Mouse (Mus musculus): Measurements from ENCODE around the gene Cdc37. TPM values are rescaled to one million over a fixed set of nuclear protein-coding genes. Genes with fewer than 3 reads are reported as not detected.

Cdc37 gene
- polyA plus RNA-seq, 1 experiment from 2014 or later, result 293 TPM

DNA sequence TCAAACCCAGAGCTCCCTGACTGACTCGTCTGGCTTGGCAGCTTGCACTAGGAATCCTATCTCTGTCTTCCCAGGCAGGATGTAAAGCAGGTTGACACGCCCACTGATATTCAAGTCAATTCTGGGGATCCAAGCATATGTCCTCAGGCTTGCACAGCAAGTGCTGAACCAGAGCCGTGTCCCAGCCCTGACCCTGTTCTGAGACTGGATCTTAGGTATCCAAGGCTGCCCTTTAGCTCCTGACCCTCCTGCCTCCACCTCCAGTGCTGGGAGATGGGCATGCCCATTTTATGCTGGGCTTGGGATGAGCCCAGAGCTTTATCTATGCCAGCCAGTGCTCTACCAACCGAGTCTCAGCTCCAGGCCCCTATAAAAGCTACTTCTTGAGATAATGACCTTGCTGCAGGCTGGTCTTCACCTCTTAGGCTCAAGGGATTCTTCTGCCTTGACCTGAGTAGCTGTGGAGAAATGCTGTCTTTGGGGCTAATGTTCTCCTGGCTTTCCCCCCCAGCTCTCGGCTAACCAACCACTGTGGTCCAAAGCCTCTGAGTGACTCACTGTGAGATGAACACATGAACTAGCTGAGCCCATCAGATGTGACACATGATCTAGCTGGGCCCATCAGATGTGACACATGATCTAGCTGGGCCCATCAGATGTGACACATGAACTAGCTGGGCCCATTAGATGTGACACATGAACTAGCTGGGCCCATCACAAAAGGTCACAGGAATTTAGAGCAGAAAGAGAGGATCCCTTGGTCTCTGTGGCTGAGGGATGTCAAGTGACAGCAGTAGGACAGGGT lies 43.8 kb downstream of the Cdc37 start:
- peak; percentile 59; the same call in 1 of the 2 replicates for ATAC-seq (ENCODE audit: insufficient read depth, low FRiP score, low read depth)
- H3K4me3 ChIP-seq (replicated peaks), result no peak overlapping the region
- no peak overlapping the region for H3K9ac ChIP-seq
- 77% methylated on average over 5 of the region's 5 CpGs for WGBS
- H3K27ac ChIP-seq, result no peak overlapping the region
- H3K27me3 ChIP-seq (replicated peaks), result no peaks in the 10 kb centered on the region
- no peaks in the 10 kb centered on the region for H3K36me3 ChIP-seq
- no peaks in the 10 kb centered on the region for H3K9me3 ChIP-seq
- no peaks in the 10 kb centered on the region for H3K4me1 ChIP-seq
- H3K4me2 ChIP-seq, result no peak overlapping the region

DNA sequence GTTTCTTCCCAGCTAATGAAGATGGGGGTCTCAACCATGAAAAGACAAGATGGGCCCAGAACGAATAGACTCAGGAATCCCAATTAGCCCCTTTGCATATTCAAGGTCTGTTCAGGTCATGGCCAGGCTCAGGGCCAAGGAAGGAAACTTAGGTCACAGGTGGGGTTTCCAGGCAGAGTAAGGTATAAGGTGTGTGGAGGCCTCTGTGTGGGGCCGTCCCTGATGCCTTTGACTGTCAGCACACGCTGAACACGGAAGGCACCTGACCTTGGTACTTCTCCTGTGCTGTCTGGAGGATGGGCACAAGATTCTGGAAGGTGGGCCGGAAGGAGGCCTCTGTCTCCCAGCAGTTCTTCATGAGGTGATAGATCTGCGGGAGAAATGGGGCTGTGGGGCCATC lies 45.0 kb downstream of the Cdc37 start:
- no peaks in the 10 kb centered on the region for H3K4me1 ChIP-seq
- H3K4me3 ChIP-seq (replicated peaks), result no peak overlapping the region
- H3K4me2 ChIP-seq, result no peak overlapping the region
- H3K27ac ChIP-seq, result no peak overlapping the region
- H3K27me3 ChIP-seq (replicated peaks), result no peaks in the 10 kb centered on the region
- WGBS, result 85% methylated on average over 6 of the region's 6 CpGs
- H3K9me3 ChIP-seq, result no peaks in the 10 kb centered on the region
- no peaks in the 10 kb centered on the region for H3K36me3 ChIP-seq
- H3K9ac ChIP-seq, result no peak overlapping the region
- ATAC-seq (ENCODE audit: insufficient read depth, low FRiP score, low read depth), result no peak

DNA sequence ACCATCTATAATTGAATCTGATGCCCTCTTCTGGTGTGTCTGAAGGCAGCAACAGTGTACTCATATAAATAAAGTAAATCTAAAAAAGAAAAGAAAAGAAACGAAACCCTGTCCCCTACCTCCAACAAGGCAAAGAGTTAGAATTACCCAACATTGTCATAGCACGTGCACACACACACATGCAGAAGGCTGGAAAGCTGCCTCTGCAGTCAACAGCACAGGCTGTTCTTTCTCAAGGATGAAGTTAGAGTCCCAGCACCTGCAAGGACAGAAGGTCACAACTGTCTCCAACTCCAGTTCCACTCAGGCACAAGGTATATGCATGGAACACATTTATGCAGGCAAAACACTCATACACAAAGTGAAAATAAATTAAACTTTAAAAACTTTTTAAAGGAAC lies 47.7 kb downstream of the Cdc37 start:
- Histone ChIP-seq H3K36me3 (no peaks in the 10 kb centered on the region), H3K4me1 (no peaks in the 10 kb centered on the region), H3K9ac (no peak overlapping the region), H3K4me2 (no peak overlapping the region), H3K27me3 (replicated peaks) (no peaks in the 10 kb centered on the region), H3K4me3 (replicated peaks) (no peak overlapping the region), H3K27ac (no peak overlapping the region), H3K9me3 (no peaks in the 10 kb centered on the region)
- 94% methylated on average over 2 of the region's 2 CpGs for WGBS
- ATAC-seq (ENCODE audit: insufficient read depth, low FRiP score, low read depth), result no peak

DNA sequence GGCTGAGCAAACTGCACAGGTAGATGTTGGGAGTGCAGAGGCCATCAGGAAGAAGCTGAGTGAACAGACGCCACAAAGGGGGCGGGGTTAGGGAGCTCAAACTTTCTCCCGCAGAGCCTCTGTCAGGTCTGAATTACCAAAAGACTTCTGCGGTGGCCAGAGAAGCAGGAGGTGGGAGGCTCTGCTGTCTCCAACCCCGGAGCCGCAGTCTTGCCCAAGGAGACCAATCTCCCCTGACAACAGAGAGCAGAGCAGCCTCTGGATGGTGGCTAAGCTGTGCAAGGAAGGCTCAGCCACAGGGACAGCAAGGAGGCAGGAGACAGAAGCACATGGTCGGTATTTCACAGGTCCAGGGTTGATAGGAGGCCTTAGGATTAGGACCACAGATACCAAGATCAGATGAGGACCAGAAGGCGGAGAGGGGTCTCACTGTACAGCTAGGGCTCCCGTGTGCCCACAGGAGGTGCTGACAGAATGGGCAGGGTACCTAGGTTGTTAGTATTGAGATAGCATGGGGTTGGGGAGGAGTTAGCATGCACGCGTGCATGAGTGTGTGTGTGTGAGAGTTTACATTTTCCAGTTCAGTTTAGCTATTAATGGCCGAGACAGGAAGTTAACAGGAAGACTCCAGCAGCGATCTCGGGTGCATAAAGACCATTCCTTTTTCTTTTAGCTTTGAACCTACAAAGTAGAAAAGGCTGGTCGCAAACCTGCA lies 49.2 kb downstream of the Cdc37 start:
- no peak overlapping the region; the same call in 1 of the 2 replicates for H3K9ac ChIP-seq
- peak overlapping the region; percentile 8; the same call in 1 of the 2 replicates for H3K4me2 ChIP-seq

DNA sequence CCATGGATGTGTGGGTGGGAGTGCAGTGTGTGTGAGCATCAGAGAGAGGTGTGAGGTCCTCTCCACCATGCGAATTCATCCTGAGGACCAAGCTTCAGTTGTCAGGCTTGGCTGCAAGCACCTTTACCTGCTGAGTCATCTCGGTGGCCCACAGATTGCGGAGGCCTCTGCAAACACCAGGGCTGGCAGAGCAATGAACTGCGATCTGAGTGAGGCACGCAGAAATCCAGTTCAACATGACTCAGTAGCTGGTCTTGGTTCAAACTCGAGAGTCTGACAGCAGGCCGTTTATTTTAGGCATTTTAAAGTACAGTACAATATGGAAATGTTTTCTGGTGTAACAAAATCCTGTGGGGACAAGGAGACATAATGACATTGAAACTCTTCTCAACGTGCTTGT lies 52.0 kb downstream of the Cdc37 start:
- Histone ChIP-seq H3K27ac (no peak overlapping the region), H3K9ac (no peak overlapping the region), H3K4me3 (replicated peaks) (no peak overlapping the region), H3K4me1 (no peaks in the 10 kb centered on the region), H3K4me2 (no peak overlapping the region), H3K36me3 (no peaks in the 10 kb centered on the region), H3K9me3 (no peaks in the 10 kb centered on the region), H3K27me3 (replicated peaks) (no peaks in the 10 kb centered on the region)
- WGBS, result 62% methylated on average over 8 of the region's 8 CpGs
- no peak for ATAC-seq (ENCODE audit: insufficient read depth, low FRiP score, low read depth)

More for the DNA sequence above, 49.2 kb downstream of the Cdc37 start:
- Histone ChIP-seq H3K27me3 (replicated peaks) (no peaks in the 10 kb centered on the region), H3K27ac (no peak overlapping the region), H3K4me1 (no peaks in the 10 kb centered on the region), H3K36me3 (no peaks in the 10 kb centered on the region), H3K4me3 (replicated peaks) (no peak overlapping the region), H3K9me3 (no peaks in the 10 kb centered on the region)
- no peak for ATAC-seq (ENCODE audit: insufficient read depth, low FRiP score, low read depth)
- 37% methylated on average over 15 of the region's 15 CpGs for WGBS

DNA sequence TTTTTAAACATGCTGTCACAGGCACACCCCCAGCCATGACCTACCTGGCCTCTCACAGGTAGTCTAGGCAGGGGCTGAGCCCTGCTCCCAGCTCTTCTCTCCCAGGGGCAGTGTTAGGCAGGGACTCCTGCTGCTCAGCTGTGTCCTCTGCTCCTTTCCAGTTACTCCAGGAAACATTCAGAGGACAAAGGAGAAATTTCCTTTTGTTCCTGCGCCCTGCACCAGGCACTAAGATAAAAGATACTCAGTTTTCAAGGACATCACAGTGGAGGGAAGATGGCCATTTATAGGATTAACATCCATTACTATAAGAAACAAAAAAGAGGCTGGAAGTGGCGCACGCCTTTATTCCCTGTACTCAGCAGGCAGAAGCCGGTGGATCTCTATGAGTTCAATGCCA lies 53.8 kb downstream of the Cdc37 start:
- WGBS, result 87% methylated on average over 4 of the region's 4 CpGs
- no peak for ATAC-seq (ENCODE audit: insufficient read depth, low FRiP score, low read depth)
- peaks cover under 1% of the 10 kb centered on the region; the same call in 1 of the 2 replicates for H3K4me1 ChIP-seq
- no peak overlapping the region for H3K4me2 ChIP-seq
- H3K9me3 ChIP-seq, result no peaks in the 10 kb centered on the region
- H3K27me3 ChIP-seq (replicated peaks), result no peaks in the 10 kb centered on the region
- H3K27ac ChIP-seq, result no peak overlapping the region
- H3K9ac ChIP-seq, result no peak overlapping the region
- no peaks in the 10 kb centered on the region for H3K36me3 ChIP-seq
- no peak overlapping the region for H3K4me3 ChIP-seq (replicated peaks)

DNA sequence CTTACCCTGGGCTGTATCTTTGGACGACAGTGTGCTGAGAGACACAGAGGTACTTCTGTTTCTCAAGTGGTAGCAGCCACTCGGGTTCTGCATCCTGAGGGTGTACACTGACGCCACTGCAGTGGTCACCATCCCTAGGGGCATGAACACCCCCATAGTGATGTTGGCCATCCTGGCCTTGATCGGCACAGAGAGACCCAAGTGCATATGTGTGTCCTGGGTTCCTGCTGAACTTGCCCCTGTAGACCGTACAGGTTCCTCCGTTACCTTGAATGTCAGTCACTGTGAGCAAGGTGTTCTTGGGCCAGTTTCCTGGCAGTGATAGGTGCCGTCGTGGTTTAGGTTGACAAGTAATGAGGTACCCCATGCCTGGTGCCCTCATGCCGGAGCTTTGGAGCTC lies 56.4 kb downstream of the Cdc37 start:
- H3K4me2 ChIP-seq, result no peak overlapping the region
- ATAC-seq (ENCODE audit: insufficient read depth, low FRiP score, low read depth), result no peak
- H3K4me3 ChIP-seq (replicated peaks), result no peak overlapping the region
- peaks cover 11% of the 10 kb centered on the region for H3K4me1 ChIP-seq
- no peaks in the 10 kb centered on the region for H3K9me3 ChIP-seq
- no peak overlapping the region for H3K27ac ChIP-seq
- H3K36me3 ChIP-seq, result peaks cover 19% of the 10 kb centered on the region
- WGBS, result 93% methylated on average over 9 of the region's 9 CpGs
- H3K27me3 ChIP-seq (replicated peaks), result no peaks in the 10 kb centered on the region
- H3K9ac ChIP-seq, result no peak overlapping the region

DNA sequence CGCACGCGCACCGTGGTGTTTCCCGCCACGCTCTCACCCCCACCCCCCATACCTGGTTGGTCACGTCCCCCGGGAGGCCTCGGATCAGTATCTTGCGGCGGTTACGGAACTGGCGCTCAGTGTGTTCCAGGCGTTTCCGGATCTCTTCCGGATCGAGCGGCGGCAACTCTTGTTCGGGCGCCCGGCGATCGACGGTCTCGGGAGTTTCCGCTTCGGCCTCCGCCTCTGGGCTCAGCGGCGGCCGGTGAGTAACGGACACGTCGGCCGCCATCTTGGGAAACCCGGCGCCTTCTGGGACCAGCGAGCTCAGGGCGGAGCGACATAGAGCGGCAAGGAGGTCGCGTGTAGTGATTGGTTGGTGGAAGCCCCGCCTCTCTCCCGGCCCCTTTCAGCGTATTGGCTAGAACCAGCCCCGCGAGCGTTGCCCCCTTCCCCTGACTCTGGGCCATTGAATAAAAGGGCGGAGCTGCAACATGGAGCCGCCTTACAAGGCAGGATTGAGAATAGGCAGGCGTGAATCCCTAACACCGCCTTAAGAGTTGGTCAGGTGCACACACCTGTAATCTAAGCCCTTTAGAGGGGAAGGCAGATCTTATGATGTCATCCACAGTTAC lies 58.0 kb downstream of the Cdc37 start, which contains the start of the genes Gm38431 and Raver1:
Gm38431 (minus strand) TSS at position 291 of the 614 bp plus-strand sequence.
Raver1 (minus strand) TSS at position 302 of the 614 bp plus-strand sequence.
- Histone ChIP-seq H3K27me3 (replicated peaks) (no peaks in the 10 kb centered on the region), H3K4me3 (replicated peaks) (peak within 1 kb of the TSS; percentile 75), H3K9me3 (no peaks in the 10 kb centered on the region), H3K4me2 (peak within 1 kb of the TSS; percentile 71), H3K36me3 (peaks cover 28% of the 10 kb centered on the region), H3K9ac (peak within 1 kb of the TSS; percentile 62), H3K27ac (peak within 1 kb of the TSS; percentile 92), H3K4me1 (peaks cover 11% of the 10 kb centered on the region)
- peak; percentile 100 for ATAC-seq (ENCODE audit: insufficient read depth, low FRiP score, low read depth)
- WGBS, result under 1% methylated on average over 54 of the region's 54 CpGs

DNA sequence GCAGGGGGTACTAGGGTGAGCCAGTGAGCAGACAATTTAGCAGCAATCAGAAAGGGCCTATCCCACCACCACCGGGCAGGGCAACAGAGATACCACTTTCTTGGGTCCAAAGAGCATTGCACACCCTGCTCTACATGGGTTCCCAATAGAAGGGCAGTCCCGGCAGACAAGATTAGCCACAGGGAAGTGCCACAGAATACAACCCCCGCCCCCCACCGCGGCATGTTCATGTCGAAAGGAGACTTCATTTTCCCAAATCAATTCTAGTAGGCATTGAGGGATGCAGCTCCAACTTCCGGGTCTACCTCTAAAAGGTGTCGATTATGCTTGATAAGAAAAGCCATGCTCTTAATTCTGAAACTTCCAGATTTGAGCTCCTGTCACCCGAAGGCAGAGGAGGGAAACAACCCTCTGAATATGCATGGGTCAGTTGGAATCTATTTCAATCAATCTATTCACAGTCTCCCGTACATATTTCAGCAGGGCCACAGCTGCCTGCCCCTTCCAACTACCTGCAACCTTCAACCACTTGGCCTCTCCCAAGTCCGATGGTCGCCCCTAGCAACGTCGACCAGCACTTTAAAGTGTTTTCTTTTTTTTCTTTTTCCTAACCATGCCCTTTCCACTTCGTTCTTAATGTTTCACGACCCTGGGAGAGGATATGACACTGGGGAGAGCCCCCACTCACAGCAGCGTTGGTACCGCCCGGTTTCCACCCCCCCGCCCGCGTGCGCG lies 58.6 kb downstream of the Cdc37 start:
- 2% methylated on average over 24 of the region's 24 CpGs for WGBS
- peak overlapping the region; percentile 62 for H3K9ac ChIP-seq
- peak; percentile 3; the same call in 1 of the 2 replicates for ATAC-seq (ENCODE audit: insufficient read depth, low FRiP score, low read depth)
- H3K4me1 ChIP-seq, result peaks cover 11% of the 10 kb centered on the region
- peaks cover 35% of the 10 kb centered on the region for H3K36me3 ChIP-seq
- no peaks in the 10 kb centered on the region for H3K27me3 ChIP-seq (replicated peaks)
- H3K4me3 ChIP-seq (replicated peaks), result peak overlapping the region; percentile 75
- H3K27ac ChIP-seq, result peak overlapping the region; percentile 92
- H3K4me2 ChIP-seq, result peak overlapping the region; percentile 71
- no peaks in the 10 kb centered on the region for H3K9me3 ChIP-seq

DNA sequence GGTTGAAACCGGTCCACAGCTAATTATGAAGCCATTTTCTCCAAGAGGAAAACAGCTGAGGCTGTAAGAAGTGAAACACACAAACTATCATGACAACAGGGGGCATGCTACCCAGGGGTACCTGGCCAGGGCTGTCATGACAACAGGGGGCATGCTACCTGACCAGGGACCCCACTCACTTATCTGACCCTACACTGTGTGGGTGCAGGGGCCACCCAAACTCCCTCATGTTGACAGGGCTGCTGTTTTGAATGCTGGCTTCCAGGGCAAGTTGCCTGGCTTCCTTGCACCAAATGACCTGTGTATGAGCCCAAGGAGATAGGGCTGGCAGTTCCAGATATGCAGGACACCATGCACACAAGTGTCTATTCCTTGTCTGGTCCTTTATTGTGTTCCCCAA lies 59.2 kb downstream of the Cdc37 start:
- no peaks in the 10 kb centered on the region for H3K27me3 ChIP-seq (replicated peaks)
- peak overlapping the region; percentile 75 for H3K4me3 ChIP-seq (replicated peaks)
- H3K4me2 ChIP-seq, result peak overlapping the region; percentile 71
- H3K36me3 ChIP-seq, result peaks cover 41% of the 10 kb centered on the region
- WGBS, result 85% methylated on average over 1 of the region's 1 CpGs
- H3K27ac ChIP-seq, result peak overlapping the region; percentile 92; the same call in 1 of the 2 replicates
- no peaks in the 10 kb centered on the region for H3K9me3 ChIP-seq
- peaks cover 11% of the 10 kb centered on the region for H3K4me1 ChIP-seq
- peak overlapping the region; percentile 62; the same call in 1 of the 2 replicates for H3K9ac ChIP-seq
- ATAC-seq (ENCODE audit: insufficient read depth, low FRiP score, low read depth), result no peak

DNA sequence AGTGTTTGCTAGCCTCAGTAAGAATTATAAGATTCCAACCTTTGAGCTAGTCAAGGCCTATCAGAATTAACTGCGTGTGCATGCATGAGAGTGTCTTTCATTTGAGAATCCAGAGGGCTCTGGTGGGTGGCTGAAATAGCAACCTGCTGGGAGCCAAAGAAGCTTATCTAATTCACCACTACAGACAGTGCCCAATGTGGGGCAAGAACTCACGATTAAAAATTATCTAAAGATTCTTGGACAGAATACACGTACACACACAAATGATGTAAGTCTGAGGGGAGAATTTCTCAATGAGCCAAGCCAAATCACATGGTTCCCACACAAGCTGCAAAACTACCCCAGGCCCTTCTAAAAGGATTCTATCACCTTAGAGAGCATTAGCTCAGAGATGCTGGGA lies 66.5 kb downstream of the Cdc37 start:
- H3K4me2 ChIP-seq, result no peak overlapping the region
- no peaks in the 10 kb centered on the region for H3K9me3 ChIP-seq
- H3K9ac ChIP-seq, result no peak overlapping the region
- no peak for ATAC-seq (ENCODE audit: insufficient read depth, low FRiP score, low read depth)
- H3K4me1 ChIP-seq, result no peaks in the 10 kb centered on the region
- no peaks in the 10 kb centered on the region for H3K27me3 ChIP-seq (replicated peaks)
- H3K27ac ChIP-seq, result no peak overlapping the region
- WGBS, result 85% methylated on average over 3 of the region's 3 CpGs
- peaks cover 81% of the 10 kb centered on the region for H3K36me3 ChIP-seq
- no peak overlapping the region for H3K4me3 ChIP-seq (replicated peaks)

Measured in stomach, embryonic 15.5 days (tissue).